Mouse (Mus musculus): ENCODE data around the gene Casz1. TPM values are rescaled to one million over a fixed set of nuclear protein-coding genes. Genes with fewer than 3 reads are reported as not detected.

Casz1 gene
- polyA plus RNA-seq, 1 experiment from 2014 or later = 1.1 TPM

DNA sequence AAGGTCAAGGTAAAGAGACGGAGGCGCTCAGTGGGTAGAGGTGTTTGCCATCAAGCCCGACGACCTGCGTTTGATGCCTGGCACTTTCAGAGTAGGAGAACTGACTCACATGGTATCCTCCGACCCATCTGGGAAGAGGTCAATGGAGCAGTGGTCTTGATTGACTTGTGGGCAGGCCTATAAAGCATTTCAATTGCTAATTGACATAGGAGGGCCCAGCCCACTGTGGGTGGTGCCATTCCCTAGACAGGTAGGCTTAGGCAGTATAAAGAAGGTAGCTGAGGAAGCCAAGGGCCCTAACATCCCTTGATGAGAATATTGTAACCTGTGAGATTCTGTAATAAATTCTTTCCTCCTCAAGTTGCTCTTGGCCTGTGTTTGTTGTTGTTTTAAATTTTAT is 196.5 kb downstream of the Casz1 start:
- WGBS = 94% methylated on average over 6 of the region's 6 CpGs
- Histone ChIP-seq H3K36me3 (no peaks in the 10 kb centered on the region), H3K4me3 (no peak overlapping the region), H3K9ac (replicated peaks) (no peak overlapping the region), H3K27me3 (no peaks in the 10 kb centered on the region), H3K9me3 (no peaks in the 10 kb centered on the region), H3K27ac (replicated peaks) (no peak overlapping the region), H3K4me2 (replicated peaks) (no peak overlapping the region), H3K4me1 (no peaks in the 10 kb centered on the region)
- no peak for ATAC-seq (replicated peaks)

DNA sequence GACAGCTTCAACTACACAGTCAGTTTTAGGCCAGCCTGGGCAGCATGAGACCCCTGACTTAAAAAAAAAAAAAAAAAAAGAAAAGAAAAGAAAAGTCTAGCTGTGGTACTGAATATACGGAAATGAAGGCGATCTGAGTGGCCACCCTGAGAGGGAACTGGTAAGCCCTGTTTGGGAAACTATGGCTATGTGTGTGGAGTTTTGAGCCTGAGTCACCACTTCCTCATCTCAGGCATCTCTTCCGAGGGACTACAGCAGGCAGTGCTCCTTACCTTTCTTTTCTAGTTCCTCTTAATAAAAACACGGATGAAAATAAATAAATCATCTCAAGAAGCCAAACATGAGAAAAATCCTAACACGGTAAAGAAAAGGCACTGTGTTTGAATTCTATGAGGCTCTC is 197.3 kb downstream of the Casz1 start:
- Histone ChIP-seq H3K27ac (replicated peaks) (no peak overlapping the region), H3K36me3 (no peaks in the 10 kb centered on the region), H3K9me3 (no peaks in the 10 kb centered on the region), H3K4me1 (no peaks in the 10 kb centered on the region), H3K4me2 (replicated peaks) (no peak overlapping the region), H3K4me3 (no peak overlapping the region), H3K27me3 (no peaks in the 10 kb centered on the region), H3K9ac (replicated peaks) (no peak overlapping the region)
- no peak for ATAC-seq (replicated peaks)
- WGBS = 85% methylated on average over 5 of the region's 5 CpGs

DNA sequence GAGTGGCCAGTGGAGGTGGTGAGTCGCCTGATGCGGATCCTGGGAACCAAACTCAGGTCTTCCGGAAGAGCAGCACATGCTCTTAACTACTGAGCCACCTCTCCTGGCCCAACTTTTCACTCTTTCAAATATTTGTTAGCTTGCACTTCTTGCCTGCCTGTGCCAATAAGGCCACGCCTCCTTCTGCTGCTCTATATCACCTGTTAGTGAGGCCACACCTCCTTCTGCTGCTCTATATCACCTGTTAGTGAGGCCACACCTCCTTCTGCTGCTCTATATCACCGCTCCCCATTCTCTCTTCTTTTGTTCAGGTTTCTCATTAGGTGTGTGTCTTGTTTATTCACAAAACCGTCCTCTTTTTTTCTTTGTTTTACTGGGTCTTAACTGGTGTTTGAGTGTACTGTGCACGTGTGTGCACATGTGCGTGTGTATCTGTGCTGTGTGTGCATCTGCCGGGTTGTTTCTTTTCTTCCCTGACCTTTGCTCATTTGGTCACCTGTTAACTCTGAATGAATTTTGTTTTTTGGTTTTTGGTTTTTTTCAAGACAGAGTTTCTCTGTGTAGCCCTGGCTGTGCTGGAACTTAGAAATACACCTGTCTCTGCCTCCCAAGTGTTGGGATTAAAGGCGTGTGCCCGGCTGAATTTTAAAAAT is 198.3 kb downstream of the Casz1 start:
- ATAC-seq (replicated peaks) = no peak
- 93% methylated on average over 11 of the region's 11 CpGs for WGBS
- H3K27ac ChIP-seq (replicated peaks) = no peak overlapping the region
- no peaks in the 10 kb centered on the region for H3K27me3 ChIP-seq
- H3K36me3 ChIP-seq = no peaks in the 10 kb centered on the region
- H3K9ac ChIP-seq (replicated peaks) = no peak overlapping the region
- H3K9me3 ChIP-seq = no peaks in the 10 kb centered on the region
- no peak overlapping the region for H3K4me3 ChIP-seq
- H3K4me1 ChIP-seq = no peaks in the 10 kb centered on the region
- no peak overlapping the region for H3K4me2 ChIP-seq (replicated peaks)

Other genes with a start within 250 kb of the Casz1 start
- gene Exosc10, start 246.0 kb upstream of the Casz1 start, polyA plus RNA-seq (2015; fragmentation: Nextera tagmentation; extraction: Ambion mirVana) = 93.1 and 97.5 TPM in 2 replicates
- 178 and 180 TPM in 2 replicates for gene Srm, start 212.9 kb upstream of the Casz1 start, polyA plus RNA-seq (2015; fragmentation: Nextera tagmentation; extraction: Ambion mirVana)
- gene Masp2, start 201.9 kb upstream of the Casz1 start, polyA plus RNA-seq (2015; fragmentation: Nextera tagmentation; extraction: Ambion mirVana) = 0.68 and 1.1 TPM in 2 replicates
- 272 and 274 TPM in 2 replicates for gene Tardbp, start 177.4 kb upstream of the Casz1 start, polyA plus RNA-seq (2015; fragmentation: Nextera tagmentation; extraction: Ambion mirVana)
- not detected in 2 replicates for gene Gm572, start 161.1 kb upstream of the Casz1 start, polyA plus RNA-seq (2015; fragmentation: Nextera tagmentation; extraction: Ambion mirVana)